Mouse (Mus musculus) embryo, embryonic 10.5 days (tissue): Measurements from ENCODE around the gene Kcnq1.
A peak's percentile ranks its signal among the peaks of the same experiment; 100 is the strongest.

Experiments
- DNase-seq: peaks from one replicate; pipeline ENCODE4 v3.0.0-alpha.2; 2015; ENCODE audit warnings: low spot score

Kcnq1 gene

GRCm38 (mm10) chr7:143364969-143365839 is 259.0 kb downstream of the Kcnq1 start:
- DNase-seq: no peak

GRCm38 (mm10) chr7:143367366-143368266 is 261.5 kb downstream of the Kcnq1 start:
- no peak for DNase-seq

GRCm38 (mm10) chr7:143368267-143368643 is 262.1 kb downstream of the Kcnq1 start:
- DNase-seq: no peak

GRCm38 (mm10) chr7:143371336-143371735 is 265.2 kb downstream of the Kcnq1 start:
- DNase-seq: no peak

- DNase-seq: no peak
Observed at GRCm38 (mm10) chr7:143373265-143373664, 267.1 kb downstream of the Kcnq1 start.

- DNase-seq: no peak
Observed at GRCm38 (mm10) chr7:143375945-143376344, 269.8 kb downstream of the Kcnq1 start.

GRCm38 (mm10) chr7:143380466-143381073 is 274.4 kb downstream of the Kcnq1 start:
- no peak for DNase-seq

GRCm38 (mm10) chr7:143386632-143387031 is 280.5 kb downstream of the Kcnq1 start:
- peak; percentile 58 for DNase-seq

- peak; percentile 39 for DNase-seq
Observed at GRCm38 (mm10) chr7:143388783-143389695, 282.9 kb downstream of the Kcnq1 start.

GRCm38 (mm10) chr7:143389860-143390259 is 283.7 kb downstream of the Kcnq1 start:
- no peak for DNase-seq

- no peak for DNase-seq
Observed at GRCm38 (mm10) chr7:143390277-143390948, 284.3 kb downstream of the Kcnq1 start.

GRCm38 (mm10) chr7:143395113-143395563 is 289.0 kb downstream of the Kcnq1 start:
- no peak for DNase-seq

- DNase-seq: no peak
Observed at GRCm38 (mm10) chr7:143399756-143400155, 293.6 kb downstream of the Kcnq1 start.

GRCm38 (mm10) chr7:143400599-143400998 is 294.4 kb downstream of the Kcnq1 start:
- DNase-seq: no peak

GRCm38 (mm10) chr7:143401429-143402016 is 295.4 kb downstream of the Kcnq1 start:
- no peak for DNase-seq

GRCm38 (mm10) chr7:143404296-143404695 is 298.1 kb downstream of the Kcnq1 start:
- DNase-seq: no peak

- no peak for DNase-seq
Observed at GRCm38 (mm10) chr7:143407931-143408501, 301.9 kb downstream of the Kcnq1 start.

GRCm38 (mm10) chr7:143408615-143409021 is 302.5 kb downstream of the Kcnq1 start:
- DNase-seq: no peak

- no peak for DNase-seq
Observed at GRCm38 (mm10) chr7:143412606-143413005, 306.4 kb downstream of the Kcnq1 start.

- no peak for DNase-seq
Observed at GRCm38 (mm10) chr7:143415070-143415469, 308.9 kb downstream of the Kcnq1 start.
